Mouse (Mus musculus): ENCODE measurements at regions not wholly inside any gene's neighbourhood (a gene's known extent, or its start where the extent isn't known, plus 50 kb on each side); places are given as distances from the start of the nearest gene placed in this dataset.

- Histone ChIP-seq H3K4me2 (no peak overlapping the region), H3K4me1 (replicated peaks; ENCODE audit: control insufficient read depth, insufficient read depth, low read length) (no peaks in the 10 kb centered on the region), H3K9ac (ENCODE audit: low read depth, low read length) (no peak overlapping the region), H3K27ac (ENCODE audit: low read depth, low read length) (no peak overlapping the region), H3K9me3 (ENCODE audit: control insufficient read depth, low read length) (no peaks in the 10 kb centered on the region), H3K27me3 (replicated peaks; ENCODE audit: control insufficient read depth, insufficient read depth, low read length) (no peaks in the 10 kb centered on the region), H3K4me3 (ENCODE audit: low read depth, low read length) (no peak overlapping the region), H3K36me3 (ENCODE audit: control insufficient read depth, insufficient read depth, low read length) (no peaks in the 10 kb centered on the region)
- ATAC-seq (replicated peaks; ENCODE audit: low FRiP score) (no peak), DNase-seq (ENCODE audit: low spot score) (no peak)
These were observed 495.4 kb upstream of the Tusc1 start for GRCm38 (mm10) chr4:93830701-93831100.

GRCm38 (mm10) chr4:93793104-93793503 is 457.8 kb upstream of the Tusc1 start:
- H3K9me3 ChIP-seq (ENCODE audit: control insufficient read depth, low read length): no peaks in the 10 kb centered on the region
- no peaks in the 10 kb centered on the region for H3K4me1 ChIP-seq (replicated peaks; ENCODE audit: control insufficient read depth, insufficient read depth, low read length)
- H3K9ac ChIP-seq (ENCODE audit: low read depth, low read length): no peak overlapping the region
- H3K36me3 ChIP-seq (ENCODE audit: control insufficient read depth, insufficient read depth, low read length): no peaks in the 10 kb centered on the region
- 77% methylated on average over 1 of the region's 1 CpGs for WGBS
- H3K27me3 ChIP-seq (replicated peaks; ENCODE audit: control insufficient read depth, insufficient read depth, low read length): no peaks in the 10 kb centered on the region
- ATAC-seq (replicated peaks; ENCODE audit: low FRiP score) (no peak), DNase-seq (ENCODE audit: low spot score) (no peak)
- no peak overlapping the region for H3K4me2 ChIP-seq
- no peak overlapping the region for H3K27ac ChIP-seq (ENCODE audit: low read depth, low read length)
- no peak overlapping the region for H3K4me3 ChIP-seq (ENCODE audit: low read depth, low read length)

GRCm38 (mm10) chr4:93790157-93790556 is 454.8 kb upstream of the Tusc1 start:
- no peaks in the 10 kb centered on the region for H3K36me3 ChIP-seq (ENCODE audit: control insufficient read depth, insufficient read depth, low read length)
- H3K9ac ChIP-seq (ENCODE audit: low read depth, low read length): no peak overlapping the region
- no peak overlapping the region for H3K4me2 ChIP-seq
- no peak overlapping the region for H3K27ac ChIP-seq (ENCODE audit: low read depth, low read length)
- H3K9me3 ChIP-seq (ENCODE audit: control insufficient read depth, low read length): no peaks in the 10 kb centered on the region
- no peak overlapping the region for H3K4me3 ChIP-seq (ENCODE audit: low read depth, low read length)
- 69% methylated on average over 11 of the region's 11 CpGs for WGBS
- H3K4me1 ChIP-seq (replicated peaks; ENCODE audit: control insufficient read depth, insufficient read depth, low read length): no peaks in the 10 kb centered on the region
- no peaks in the 10 kb centered on the region for H3K27me3 ChIP-seq (replicated peaks; ENCODE audit: control insufficient read depth, insufficient read depth, low read length)
- ATAC-seq (replicated peaks; ENCODE audit: low FRiP score) (no peak), DNase-seq (ENCODE audit: low spot score) (no peak)

GRCm38 (mm10) chr4:93754497-93754896 is 419.2 kb upstream of the Tusc1 start:
- H3K27me3 ChIP-seq (replicated peaks; ENCODE audit: control insufficient read depth, insufficient read depth, low read length): no peaks in the 10 kb centered on the region
- no peaks in the 10 kb centered on the region for H3K9me3 ChIP-seq (ENCODE audit: control insufficient read depth, low read length)
- H3K9ac ChIP-seq (ENCODE audit: low read depth, low read length): no peak overlapping the region
- DNase-seq (ENCODE audit: low spot score): no peak
- WGBS: 86% methylated on average over 2 of the region's 2 CpGs
- ATAC-seq (replicated peaks; ENCODE audit: low FRiP score): no peak
- no peak overlapping the region for H3K4me3 ChIP-seq (ENCODE audit: low read depth, low read length)
- no peak overlapping the region for H3K27ac ChIP-seq (ENCODE audit: low read depth, low read length)
- H3K36me3 ChIP-seq (ENCODE audit: control insufficient read depth, insufficient read depth, low read length): no peaks in the 10 kb centered on the region
- H3K4me1 ChIP-seq (replicated peaks; ENCODE audit: control insufficient read depth, insufficient read depth, low read length): no peaks in the 10 kb centered on the region
- no peak overlapping the region for H3K4me2 ChIP-seq

GRCm38 (mm10) chr4:93746326-93746725 is 411.0 kb upstream of the Tusc1 start:
- Histone ChIP-seq H3K9ac (ENCODE audit: low read depth, low read length) (no peak overlapping the region), H3K4me2 (no peak overlapping the region), H3K9me3 (ENCODE audit: control insufficient read depth, low read length) (no peaks in the 10 kb centered on the region), H3K27ac (ENCODE audit: low read depth, low read length) (no peak overlapping the region), H3K27me3 (replicated peaks; ENCODE audit: control insufficient read depth, insufficient read depth, low read length) (no peaks in the 10 kb centered on the region), H3K4me3 (ENCODE audit: low read depth, low read length) (no peak overlapping the region), H3K36me3 (ENCODE audit: control insufficient read depth, insufficient read depth, low read length) (no peaks in the 10 kb centered on the region), H3K4me1 (replicated peaks; ENCODE audit: control insufficient read depth, insufficient read depth, low read length) (no peaks in the 10 kb centered on the region)
- no peak for DNase-seq (ENCODE audit: low spot score)
- WGBS: 60% methylated on average over 2 of the region's 2 CpGs
- ATAC-seq (replicated peaks; ENCODE audit: low FRiP score): no peak

GRCm38 (mm10) chr4:93713711-93714110 is 378.4 kb upstream of the Tusc1 start:
- 73% methylated on average over 3 of the region's 3 CpGs for WGBS
- DNase-seq (ENCODE audit: low spot score) (no peak), ATAC-seq (replicated peaks; ENCODE audit: low FRiP score) (no peak)
- Histone ChIP-seq H3K4me2 (no peak overlapping the region), H3K9ac (ENCODE audit: low read depth, low read length) (no peak overlapping the region), H3K9me3 (ENCODE audit: control insufficient read depth, low read length) (no peaks in the 10 kb centered on the region), H3K36me3 (ENCODE audit: control insufficient read depth, insufficient read depth, low read length) (no peaks in the 10 kb centered on the region), H3K4me1 (replicated peaks; ENCODE audit: control insufficient read depth, insufficient read depth, low read length) (no peaks in the 10 kb centered on the region), H3K4me3 (ENCODE audit: low read depth, low read length) (no peak overlapping the region), H3K27ac (ENCODE audit: low read depth, low read length) (no peak overlapping the region), H3K27me3 (replicated peaks; ENCODE audit: control insufficient read depth, insufficient read depth, low read length) (no peaks in the 10 kb centered on the region)

- no peak for ATAC-seq (replicated peaks; ENCODE audit: low FRiP score)
These were observed 341.2 kb upstream of the Tusc1 start for GRCm38 (mm10) chr4:93676403-93677039.

GRCm38 (mm10) chr4:93675739-93676402 is 340.6 kb upstream of the Tusc1 start:
- Histone ChIP-seq H3K4me1 (replicated peaks; ENCODE audit: control insufficient read depth, insufficient read depth, low read length) (no peaks in the 10 kb centered on the region), H3K4me2 (no peak overlapping the region), H3K36me3 (ENCODE audit: control insufficient read depth, insufficient read depth, low read length) (no peaks in the 10 kb centered on the region), H3K27me3 (replicated peaks; ENCODE audit: control insufficient read depth, insufficient read depth, low read length) (no peaks in the 10 kb centered on the region), H3K9ac (ENCODE audit: low read depth, low read length) (no peak overlapping the region), H3K9me3 (ENCODE audit: control insufficient read depth, low read length) (no peaks in the 10 kb centered on the region), H3K4me3 (ENCODE audit: low read depth, low read length) (no peak overlapping the region), H3K27ac (ENCODE audit: low read depth, low read length) (no peak overlapping the region)
- no peak for ATAC-seq (replicated peaks; ENCODE audit: low FRiP score)
- no peak for DNase-seq (ENCODE audit: low spot score)
- WGBS: 58% methylated on average over 6 of the region's 6 CpGs

More at GRCm38 (mm10) chr4:93676403-93677039, 341.2 kb upstream of the Tusc1 start:
- H3K27me3 ChIP-seq (replicated peaks; ENCODE audit: control insufficient read depth, insufficient read depth, low read length): no peaks in the 10 kb centered on the region
- H3K4me2 ChIP-seq: no peak overlapping the region
- DNase-seq (ENCODE audit: low spot score): no peak
- H3K27ac ChIP-seq (ENCODE audit: low read depth, low read length): no peak overlapping the region
- H3K4me1 ChIP-seq (replicated peaks; ENCODE audit: control insufficient read depth, insufficient read depth, low read length): no peaks in the 10 kb centered on the region
- H3K9me3 ChIP-seq (ENCODE audit: control insufficient read depth, low read length): no peaks in the 10 kb centered on the region
- H3K9ac ChIP-seq (ENCODE audit: low read depth, low read length): no peak overlapping the region
- no peaks in the 10 kb centered on the region for H3K36me3 ChIP-seq (ENCODE audit: control insufficient read depth, insufficient read depth, low read length)
- no peak overlapping the region for H3K4me3 ChIP-seq (ENCODE audit: low read depth, low read length)
- 80% methylated on average over 8 of the region's 8 CpGs for WGBS

GRCm38 (mm10) chr4:93669050-93669449 is 333.7 kb upstream of the Tusc1 start:
- Histone ChIP-seq H3K36me3 (ENCODE audit: control insufficient read depth, insufficient read depth, low read length) (no peaks in the 10 kb centered on the region), H3K4me3 (ENCODE audit: low read depth, low read length) (no peak overlapping the region), H3K4me2 (no peak overlapping the region), H3K9me3 (ENCODE audit: control insufficient read depth, low read length) (no peaks in the 10 kb centered on the region), H3K27ac (ENCODE audit: low read depth, low read length) (no peak overlapping the region), H3K4me1 (replicated peaks; ENCODE audit: control insufficient read depth, insufficient read depth, low read length) (no peaks in the 10 kb centered on the region), H3K9ac (ENCODE audit: low read depth, low read length) (no peak overlapping the region), H3K27me3 (replicated peaks; ENCODE audit: control insufficient read depth, insufficient read depth, low read length) (no peaks in the 10 kb centered on the region)
- ATAC-seq (replicated peaks; ENCODE audit: low FRiP score) (no peak), DNase-seq (ENCODE audit: low spot score) (no peak)
